Mouse (Mus musculus) bone marrow macrophage, adult 2 months (primary cell): ENCODE results near the gene Ptpre. TPM values are rescaled to one million over a fixed set of nuclear protein-coding genes. Genes with fewer than 3 reads are reported as not detected.
"Not testable (repeated sequence)": the region's sequence is repeated elsewhere in the genome, so short reads cannot be mapped to it uniquely, and the experiment has no call there.

ENCODE experiments used
- H3K27ac ChIP-seq: 2 replicates; pipeline ENCODE4 v1.5.1; 2012; ENCODE audit warnings: low read depth, low read length; ENCODE audit not compliant: insufficient read depth
- H3K4me1 ChIP-seq: 2 replicates; pipeline ENCODE4 v1.6.1; 2012; ENCODE audit warnings: low read length; ENCODE audit not compliant: control insufficient read depth, insufficient read depth
- H3K4me3 ChIP-seq: 2 replicates; pipeline ENCODE4 v1.5.1; 2012; ENCODE audit warnings: mild to moderate bottlenecking, low read length, moderate library complexity; ENCODE audit not compliant: insufficient read depth
- CTCF ChIP-seq: IDR thresholded peaks from 2 replicates; pipeline ENCODE4 v1.5.1; 2012; ENCODE audit warnings: low read depth, mild to moderate bottlenecking, low read length, moderate library complexity
- POLR2A ChIP-seq: IDR thresholded peaks from 2 replicates; pipeline ENCODE4 v1.6.1; 2012; ENCODE audit warnings: mild to moderate bottlenecking, low read depth, low read length, borderline replicate concordance
- polyA plus RNA-seq: library from polyadenylated mRNA; stranded (reverse); fragments of >200 nt; gene quantifications from 2 replicates; pipeline ENCODE4 v1.2.4, GENCODE M21; 2012; ENCODE audit not compliant: missing spikeins, insufficient read depth, insufficient read length

The Ptpre gene
- polyA plus RNA-seq, 1 experiment: 45.3 TPM

GRCm38 (mm10) chr7:135551547-135551946 lies 14.3 kb downstream of the Ptpre start:
- H3K4me3 ChIP-seq: no peak overlapping the region
- TF ChIP-seq POLR2A (no peak), CTCF (no peak)
- H3K4me1 ChIP-seq: peaks cover 6% of the 10 kb centered on the region
- no peak overlapping the region for H3K27ac ChIP-seq

GRCm38 (mm10) chr7:135553550-135553949 lies 16.3 kb downstream of the Ptpre start:
- H3K4me1 ChIP-seq: peaks cover 23% of the 10 kb centered on the region
- H3K4me3 ChIP-seq: no peak overlapping the region
- no peak for TF ChIP-seq POLR2A
- no peak for TF ChIP-seq CTCF
- H3K27ac ChIP-seq: no peak overlapping the region

- TF ChIP-seq CTCF (no peak), POLR2A (no peak)
- H3K27ac ChIP-seq: no peak overlapping the region; the same call in 1 of the 2 replicates
- peaks cover 23% of the 10 kb centered on the region for H3K4me1 ChIP-seq
- H3K4me3 ChIP-seq: no peak overlapping the region
These were observed 19.6 kb downstream of the Ptpre start for GRCm38 (mm10) chr7:135556663-135557402.

GRCm38 (mm10) chr7:135560280-135560679 lies 23.0 kb downstream of the Ptpre start:
- H3K4me3 ChIP-seq: no peak overlapping the region
- H3K4me1 ChIP-seq: peaks cover 23% of the 10 kb centered on the region
- TF ChIP-seq POLR2A (no peak), CTCF (no peak)
- H3K27ac ChIP-seq: no peak overlapping the region

- no peaks in the 10 kb centered on the region for H3K4me1 ChIP-seq
- H3K27ac ChIP-seq: no peak overlapping the region
- H3K4me3 ChIP-seq: no peak overlapping the region
- TF ChIP-seq POLR2A (no peak), CTCF (no peak)
These were observed 26.7 kb downstream of the Ptpre start for GRCm38 (mm10) chr7:135564022-135564421.

- Histone ChIP-seq H3K4me1 (no peaks in the 10 kb centered on the region), H3K4me3 (no peak overlapping the region), H3K27ac (no peak overlapping the region)
- TF ChIP-seq CTCF: no peak
These were observed 28.7 kb downstream of the Ptpre start for GRCm38 (mm10) chr7:135566013-135566412.

GRCm38 (mm10) chr7:135567582-135567981 lies 30.3 kb downstream of the Ptpre start:
- no peak for TF ChIP-seq CTCF
- no peak for TF ChIP-seq POLR2A
- no peak overlapping the region for H3K27ac ChIP-seq
- no peak overlapping the region for H3K4me3 ChIP-seq
- no peaks in the 10 kb centered on the region for H3K4me1 ChIP-seq

- TF ChIP-seq POLR2A (no peak), CTCF (no peak)
- Histone ChIP-seq H3K27ac (no peak overlapping the region), H3K4me3 (no peak overlapping the region), H3K4me1 (no peaks in the 10 kb centered on the region)
These were observed 31.3 kb downstream of the Ptpre start for GRCm38 (mm10) chr7:135568550-135568949.

- Histone ChIP-seq H3K4me3 (no peak overlapping the region), H3K4me1 (no peaks in the 10 kb centered on the region), H3K27ac (no peak overlapping the region)
- TF ChIP-seq POLR2A (no peak), CTCF (no peak)
These were observed 34.1 kb downstream of the Ptpre start for GRCm38 (mm10) chr7:135571392-135571791.

- TF ChIP-seq POLR2A (no peak), CTCF (no peak)
- no peaks in the 10 kb centered on the region for H3K4me1 ChIP-seq
- no peak overlapping the region for H3K27ac ChIP-seq
- H3K4me3 ChIP-seq: no peak overlapping the region
These were observed 34.8 kb downstream of the Ptpre start for GRCm38 (mm10) chr7:135571951-135572559.

GRCm38 (mm10) chr7:135575319-135576069 lies 38.2 kb downstream of the Ptpre start:
- H3K4me1 ChIP-seq, H3K27ac ChIP-seq, H3K4me3 ChIP-seq: not testable (repeated sequence)
